Mouse (Mus musculus) heart, embryonic 16.5 days (tissue): ENCODE measurements at regions not wholly inside any gene's neighbourhood (a gene's known extent, or its start where the extent isn't known, plus 50 kb on each side); places are given as distances from the start of the nearest gene placed in this dataset.

Source experiments
- ATAC-seq: fragments of 200-750 bp; cut with Nextera tagmentation; replicated peaks from 2 replicates; pipeline ENCODE4 v1.8.0; 2017; ENCODE audit warnings: moderate number of reproducible peaks; ENCODE audit not compliant: insufficient read depth, low FRiP score; ENCODE audit errors: extremely low read depth
- H3K27ac ChIP-seq: fragments of 300-500 bp; sonication (generic); 2 replicates; pipeline ENCODE4 v1.5.1; 2014; ENCODE audit warnings: mild to moderate bottlenecking, low read length, control low read depth, moderate library complexity
- H3K27me3 ChIP-seq: fragments of 300-500 bp; sonication (generic); 2 replicates; pipeline ENCODE4 v1.6.1; 2014; ENCODE audit warnings: low read length, mixed read lengths; ENCODE audit not compliant: control insufficient read depth, insufficient read depth
- H3K36me3 ChIP-seq: fragments of 300-500 bp; sonication (generic); 2 replicates; pipeline ENCODE4 v1.6.1; 2014; ENCODE audit not compliant: control insufficient read depth, insufficient read depth
- H3K4me1 ChIP-seq: fragments of 300-500 bp; sonication (generic); 2 replicates; pipeline ENCODE4 v1.6.1; 2014; ENCODE audit warnings: low read length, mixed read lengths; ENCODE audit not compliant: control insufficient read depth, insufficient read depth
- H3K4me2 ChIP-seq: fragments of 300-500 bp; sonication (generic); 2 replicates; pipeline ENCODE4 v1.6.1; 2014; ENCODE audit warnings: low read depth, mild to moderate bottlenecking, control low read depth, low read length
- H3K4me3 ChIP-seq: fragments of 300-500 bp; sonication (generic); 2 replicates; pipeline ENCODE4 v1.5.1; 2014; ENCODE audit warnings: mild to moderate bottlenecking, control low read depth, low read length
- H3K9ac ChIP-seq: fragments of 300-500 bp; sonication (generic); 2 replicates; pipeline ENCODE4 v1.6.1; 2014; ENCODE audit warnings: low read length, control low read depth
- H3K9me3 ChIP-seq: fragments of 300-500 bp; sonication (generic); replicated peaks from 2 replicates; pipeline ENCODE4 v1.6.1; 2016; ENCODE audit warnings: low read length; ENCODE audit not compliant: control insufficient read depth
- WGBS: fragments of 180-500 bp; shearing (Covaris S2); extraction: QIAGEN DNeasy Blood & Tissue Kit; methylation state at CpG from one replicate; pipeline ENCODE4 v1.1.7; 2014; 5-methylcytosine and 5-hydroxymethylcytosine counted together

DNA sequence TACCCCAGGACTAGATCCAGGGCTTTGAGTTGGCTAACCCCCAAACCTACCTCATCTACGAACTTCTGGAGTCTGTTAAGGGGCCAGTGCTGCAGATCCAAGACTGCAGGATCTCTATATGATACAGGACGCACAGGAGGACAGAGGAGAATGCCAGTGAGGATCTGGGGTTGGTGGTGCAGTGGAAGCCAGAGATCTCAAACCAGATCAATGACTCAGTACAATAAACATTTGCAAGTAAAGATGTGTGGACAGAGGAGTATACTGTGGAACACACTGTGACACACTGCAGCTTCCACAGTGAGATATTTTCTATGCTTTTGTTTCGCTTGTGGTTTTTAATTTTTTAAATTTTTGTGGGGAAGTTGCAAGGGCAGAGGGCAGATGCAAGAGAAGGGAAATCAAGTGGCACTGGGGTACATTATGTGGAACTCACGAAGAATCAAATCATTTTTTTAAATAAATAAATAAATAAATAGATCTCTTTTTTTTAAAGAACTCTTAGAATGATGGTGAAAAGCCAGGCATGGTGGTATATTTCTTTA, 227.8 kb downstream of the Tm4sf1 start:
- Histone ChIP-seq H3K4me3 (no peak overlapping the region), H3K27ac (no peak overlapping the region), H3K36me3 (no peaks in the 10 kb centered on the region), H3K27me3 (no peaks in the 10 kb centered on the region), H3K4me1 (no peaks in the 10 kb centered on the region), H3K9ac (no peak overlapping the region), H3K9me3 (no peaks in the 10 kb centered on the region), H3K4me2 (no peak overlapping the region)
- no peak for ATAC-seq
- 68% methylated on average over 4 of the region's 4 CpGs for WGBS

DNA sequence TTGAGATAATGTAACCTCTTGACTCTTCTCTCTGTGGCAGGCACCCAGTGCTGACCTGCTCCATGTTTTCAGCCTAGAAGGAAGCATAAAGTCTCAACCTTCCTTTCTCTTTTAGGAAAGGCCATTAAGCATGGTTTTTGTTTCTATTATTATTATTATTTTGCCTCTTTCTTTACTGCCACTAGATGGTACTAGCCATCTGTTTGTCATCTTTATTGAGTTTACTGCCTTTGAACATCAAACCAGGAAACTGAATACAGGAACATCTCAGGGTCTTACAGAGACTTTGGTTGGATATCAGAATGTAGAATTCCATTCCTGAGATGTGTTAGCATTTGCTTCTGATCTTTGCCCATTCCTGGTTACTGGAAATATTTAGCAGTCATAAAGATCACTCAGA, 268.8 kb downstream of the Tm4sf1 start:
- Histone ChIP-seq H3K36me3 (no peaks in the 10 kb centered on the region), H3K27me3 (no peaks in the 10 kb centered on the region), H3K9ac (no peak overlapping the region), H3K27ac (no peak overlapping the region), H3K4me2 (no peak overlapping the region), H3K4me1 (no peaks in the 10 kb centered on the region), H3K4me3 (no peak overlapping the region), H3K9me3 (no peaks in the 10 kb centered on the region)
- no peak for ATAC-seq

- H3K9ac ChIP-seq, result no peak overlapping the region
- no peaks in the 10 kb centered on the region for H3K9me3 ChIP-seq
- no peak overlapping the region for H3K4me2 ChIP-seq
- no peaks in the 10 kb centered on the region for H3K36me3 ChIP-seq
- H3K4me3 ChIP-seq, result no peak overlapping the region
- ATAC-seq, result no peak
- H3K4me1 ChIP-seq, result no peaks in the 10 kb centered on the region
- H3K27ac ChIP-seq, result no peak overlapping the region
- no peaks in the 10 kb centered on the region for H3K27me3 ChIP-seq
Measured at GRCm38 (mm10) chr3:57018171-57018570, 283.6 kb downstream of the Tm4sf1 start.

DNA sequence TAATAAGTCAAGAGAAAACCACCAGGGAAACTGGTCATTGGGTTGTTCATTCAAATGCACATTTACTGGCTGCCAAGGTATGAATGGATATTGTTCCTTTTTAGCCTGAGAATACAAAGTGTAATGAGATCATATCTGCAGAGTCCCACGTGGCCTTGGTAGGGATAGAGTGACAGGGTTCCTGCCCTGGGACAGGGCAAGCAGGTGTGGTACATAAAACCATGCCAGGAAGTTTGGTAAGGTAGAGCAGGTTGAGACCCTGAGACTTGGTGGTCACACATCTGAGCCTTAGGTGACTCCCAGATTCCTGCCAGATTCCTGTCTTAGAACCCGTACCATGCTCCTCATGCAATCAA, 320.5 kb downstream of the Tm4sf1 start:
- H3K9me3 ChIP-seq, result no peaks in the 10 kb centered on the region
- no peak overlapping the region for H3K4me2 ChIP-seq
- no peak overlapping the region for H3K4me3 ChIP-seq
- 75% methylated on average over 2 of the region's 2 CpGs for WGBS
- H3K9ac ChIP-seq, result no peak overlapping the region
- no peak for ATAC-seq
- no peaks in the 10 kb centered on the region for H3K27me3 ChIP-seq
- no peak overlapping the region for H3K27ac ChIP-seq
- H3K36me3 ChIP-seq, result no peaks in the 10 kb centered on the region
- no peaks in the 10 kb centered on the region for H3K4me1 ChIP-seq

DNA sequence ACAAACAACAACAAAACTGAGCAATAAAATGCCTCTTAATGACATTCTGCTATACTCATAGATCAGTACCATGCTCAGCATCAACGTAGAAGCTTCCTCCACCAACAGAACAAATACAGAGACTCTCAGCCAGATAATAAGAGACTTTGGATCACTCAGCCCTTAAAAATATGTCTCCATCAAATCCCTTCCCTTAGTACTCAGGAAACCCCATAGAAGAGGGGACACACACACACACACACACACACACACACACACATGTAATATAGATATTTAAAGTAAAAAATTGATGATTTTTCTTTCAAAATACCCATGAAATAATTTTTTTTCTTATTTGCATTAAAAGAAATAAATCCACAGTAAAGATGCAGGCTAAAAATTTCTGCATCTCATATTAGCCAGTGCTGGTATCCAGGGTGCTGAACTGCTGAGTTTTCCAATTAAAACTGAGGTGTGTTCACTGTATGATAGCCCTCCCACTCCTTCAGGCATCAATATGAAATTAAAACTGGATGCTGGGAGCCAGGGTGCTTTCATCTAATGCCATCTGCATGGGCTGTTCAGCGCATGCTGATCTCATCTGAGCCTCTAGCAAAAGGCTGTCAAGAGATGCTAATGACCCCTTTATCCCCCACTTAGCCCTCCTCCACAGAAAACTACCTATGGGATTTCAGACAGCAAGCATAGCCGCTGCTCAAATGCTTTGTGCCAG, 321.0 kb downstream of the Tm4sf1 start:
- no peak for ATAC-seq

GRCm38 (mm10) chr3:56966008-56966407, 335.8 kb downstream of the Tm4sf1 start:
- WGBS, result 35% methylated on average over 1 of the region's 1 CpGs
- ATAC-seq, result no peak

More for the DNA sequence above, 321.0 kb downstream of the Tm4sf1 start:
- Histone ChIP-seq H3K9ac (no peak overlapping the region), H3K27me3 (no peaks in the 10 kb centered on the region), H3K36me3 (no peaks in the 10 kb centered on the region), H3K4me1 (no peaks in the 10 kb centered on the region), H3K4me3 (no peak overlapping the region), H3K27ac (no peak overlapping the region), H3K4me2 (no peak overlapping the region), H3K9me3 (no peaks in the 10 kb centered on the region)
- 70% methylated on average over 3 of the region's 3 CpGs for WGBS

DNA sequence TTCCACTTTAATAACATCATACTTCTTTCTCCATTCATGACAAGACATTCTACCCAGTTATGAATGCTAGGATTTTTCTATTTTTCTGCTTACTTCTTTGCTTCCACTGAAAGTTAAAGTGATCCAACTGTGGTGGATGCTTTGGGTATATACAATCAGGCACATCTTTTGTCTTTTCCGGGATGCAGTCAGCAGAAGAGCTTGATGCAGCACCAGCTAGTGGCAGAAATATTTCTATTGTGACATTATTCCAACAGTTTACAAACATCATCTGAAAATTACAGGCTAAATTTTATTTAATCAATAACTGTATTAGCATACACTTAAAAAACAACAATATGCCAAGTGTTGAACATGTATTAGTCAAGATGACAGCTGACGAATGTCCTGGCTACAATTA, 336.3 kb downstream of the Tm4sf1 start:
- Histone ChIP-seq H3K9me3 (no peaks in the 10 kb centered on the region), H3K9ac (no peak overlapping the region), H3K4me2 (no peak overlapping the region), H3K4me1 (no peaks in the 10 kb centered on the region), H3K27ac (no peak overlapping the region), H3K27me3 (no peaks in the 10 kb centered on the region), H3K36me3 (no peaks in the 10 kb centered on the region), H3K4me3 (no peak overlapping the region)
- WGBS, result 75% methylated on average over 2 of the region's 2 CpGs
- no peak for ATAC-seq

More at GRCm38 (mm10) chr3:56966008-56966407, 335.8 kb downstream of the Tm4sf1 start:
- Histone ChIP-seq H3K4me2 (no peak overlapping the region), H3K27ac (no peak overlapping the region), H3K9me3 (no peaks in the 10 kb centered on the region), H3K36me3 (no peaks in the 10 kb centered on the region), H3K4me3 (no peak overlapping the region), H3K4me1 (no peaks in the 10 kb centered on the region), H3K9ac (no peak overlapping the region), H3K27me3 (no peaks in the 10 kb centered on the region)

DNA sequence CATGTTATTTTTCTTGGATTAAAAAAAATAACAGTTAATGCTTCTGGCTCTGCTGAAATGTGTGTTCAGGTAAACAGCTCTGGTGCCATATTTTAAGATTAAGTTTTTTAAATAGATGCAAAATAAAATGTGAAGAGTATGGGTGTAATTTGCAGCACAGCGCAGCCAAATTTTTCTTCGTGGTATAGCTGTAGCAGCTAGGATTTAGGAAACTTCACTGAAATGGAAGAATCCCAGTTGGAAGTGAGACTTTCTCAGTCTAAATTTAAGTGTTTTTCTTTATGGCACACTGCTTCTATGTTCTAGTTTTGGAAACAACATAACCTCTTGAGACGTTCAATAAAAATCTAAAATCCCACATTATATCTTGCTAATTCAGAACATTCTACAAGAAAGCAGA, 337.6 kb downstream of the Tm4sf1 start:
- Histone ChIP-seq H3K27me3 (no peaks in the 10 kb centered on the region), H3K4me1 (no peaks in the 10 kb centered on the region), H3K9me3 (no peaks in the 10 kb centered on the region), H3K36me3 (no peaks in the 10 kb centered on the region), H3K27ac (no peak overlapping the region), H3K9ac (no peak overlapping the region), H3K4me3 (no peak overlapping the region), H3K4me2 (no peak overlapping the region)
- 86% methylated on average over 3 of the region's 3 CpGs for WGBS
- ATAC-seq, result no peak

DNA sequence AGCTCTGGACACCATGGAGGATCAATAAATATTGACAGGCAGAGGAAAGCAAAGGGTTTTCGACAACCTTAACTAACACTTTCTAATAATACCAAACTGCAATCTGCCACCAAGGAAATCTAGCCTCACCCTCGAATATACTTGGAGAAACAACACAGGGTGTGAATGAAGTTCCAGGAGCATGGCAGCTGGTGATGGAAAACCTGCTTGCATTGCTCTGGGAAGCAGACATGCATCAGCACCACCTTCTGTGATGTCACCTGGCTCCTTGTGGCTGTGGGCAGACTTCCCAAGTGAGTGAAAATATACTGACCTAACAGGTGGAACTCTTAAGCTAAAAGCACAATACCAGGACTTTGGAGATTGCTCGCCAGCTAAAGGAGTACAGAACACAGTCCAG, 338.5 kb downstream of the Tm4sf1 start:
- Histone ChIP-seq H3K4me2 (no peak overlapping the region), H3K4me1 (no peaks in the 10 kb centered on the region), H3K9me3 (no peaks in the 10 kb centered on the region), H3K9ac (no peak overlapping the region), H3K4me3 (no peak overlapping the region), H3K27ac (no peak overlapping the region), H3K27me3 (no peaks in the 10 kb centered on the region), H3K36me3 (no peaks in the 10 kb centered on the region)
- 64% methylated on average over 3 of the region's 3 CpGs for WGBS
- ATAC-seq, result no peak
